In genomic region chr11:57431886-57432285, GRCm38 (mm10) we compare ENCODE assay signal across 23 mouse cellular contexts.
DNase-seq lines count a peak whose midpoint lies in the region; ATAC-seq and TF ChIP-seq lines count a peak whose summit lies in the region.
"Had no signal": no experiment of that assay in that cellular context is flagged by ENCODE, and none has a peak within 500 bp of the region (broad histone marks: within the 10 kb centered on the region; RNA-seq: fewer than 3 reads in every experiment).

No protein-coding gene starts in this region.

- H3K27ac ChIP-seq in kidney, adult 2 months (ENCODE audit: insufficient read depth, low read depth, low read length), result no peak overlapping the region
- no peak overlapping the region for H3K27ac ChIP-seq in midbrain, embryonic 11.5 days (ENCODE audit: low read depth, low read length)
- H3K27ac ChIP-seq in midbrain, embryonic 10.5 days (replicated peaks), result no peak overlapping the region
- H3K27ac ChIP-seq: embryonic facial prominence, embryonic 15.5 days; heart, embryonic 13.5 days; hindbrain, embryonic 13.5 days; neural tube, embryonic 13.5 days had no signal

- no peak for TF ChIP-seq CTCF in kidney, adult 2 months (conservative IDR thresholded peaks at IDR 0.05; ENCODE audit: insufficient read depth, insufficient read length, low read depth, low read length)

- no peak overlapping the region for H3K4me3 ChIP-seq in kidney, adult 2 months (ENCODE audit: insufficient read depth, low read depth, low read length)
- no peak overlapping the region for H3K4me3 ChIP-seq in midbrain, embryonic 11.5 days (ENCODE audit: low read depth, low read length)
- no peak overlapping the region for H3K4me3 ChIP-seq in midbrain, embryonic 10.5 days
- H3K4me3 ChIP-seq: embryonic facial prominence, embryonic 15.5 days; heart, embryonic 13.5 days; hindbrain, embryonic 13.5 days; myocyte; neural tube, embryonic 13.5 days had no signal

- H3K4me2 ChIP-seq in midbrain, embryonic 11.5 days, result no peak overlapping the region
- H3K4me2 ChIP-seq: embryonic facial prominence, embryonic 15.5 days; heart, embryonic 13.5 days; hindbrain, embryonic 13.5 days; neural tube, embryonic 13.5 days had no signal

- no peaks in the 10 kb centered on the region for H3K27me3 ChIP-seq in kidney, adult 2 months (replicated peaks; ENCODE audit: control insufficient read depth, insufficient read depth, low read length)
- H3K27me3 ChIP-seq in midbrain, embryonic 11.5 days (ENCODE audit: control insufficient read depth, insufficient read depth, low read length), result no peaks in the 10 kb centered on the region
- no peaks in the 10 kb centered on the region for H3K27me3 ChIP-seq in midbrain, embryonic 10.5 days (ENCODE audit: low read depth, poor library complexity, severe bottlenecking)
- H3K27me3 ChIP-seq: embryonic facial prominence, embryonic 15.5 days; neural tube, embryonic 13.5 days had no signal

- DNase-seq in cerebellum, postnatal 10 days, result peak; percentile 18 to 34
- DNase-seq in cerebellum, adult 11-12 months, result no peak
- peak; percentile 3 for DNase-seq in kidney, adult 9 months
- no peak for DNase-seq in kidney, adult 2 months
- DNase-seq in midbrain, embryonic 11.5 days (ENCODE audit: low spot score, missing footprints), result peak; percentile 57
- no peak for DNase-seq in midbrain, embryonic 10.5 days (ENCODE audit: low spot score)
- no peak for DNase-seq in spleen, postnatal 10 days (ENCODE audit: low spot score in 2 of 2)
- DNase-seq: adrenal gland, adult 8-10 months; cerebellum, adult 2 months; gastrocnemius, postnatal 14 days; heart, adult 11 months; heart, postnatal 14 days; lung, adult 2 months; midbrain, embryonic 14.5 days; retina, postnatal 1 day; thymus, postnatal 36 days had no signal

- H3K9ac ChIP-seq in midbrain, embryonic 11.5 days (ENCODE audit: low read length), result no peak overlapping the region
- H3K9ac ChIP-seq: embryonic facial prominence, embryonic 15.5 days; heart, embryonic 13.5 days; hindbrain, embryonic 13.5 days; neural tube, embryonic 13.5 days had no signal

- no peaks in the 10 kb centered on the region for H3K4me1 ChIP-seq in kidney, adult 2 months (ENCODE audit: control insufficient read depth, insufficient read depth, low read length)
- no peaks in the 10 kb centered on the region for H3K4me1 ChIP-seq in midbrain, embryonic 11.5 days (ENCODE audit: control insufficient read depth, insufficient read depth, low read length)
- H3K4me1 ChIP-seq in midbrain, embryonic 10.5 days, result no peaks in the 10 kb centered on the region
- H3K4me1 ChIP-seq: embryonic facial prominence, embryonic 15.5 days; heart, embryonic 13.5 days; hindbrain, embryonic 13.5 days; neural tube, embryonic 13.5 days had no signal

- no peaks in the 10 kb centered on the region for H3K36me3 ChIP-seq in kidney, adult 2 months (ENCODE audit: control insufficient read depth, insufficient read depth, low read length)
- H3K36me3 ChIP-seq in midbrain, embryonic 11.5 days (ENCODE audit: control insufficient read depth, insufficient read depth, low read length), result no peaks in the 10 kb centered on the region
- H3K36me3 ChIP-seq in midbrain, embryonic 10.5 days, result no peaks in the 10 kb centered on the region
- H3K36me3 ChIP-seq: embryonic facial prominence, embryonic 15.5 days; heart, embryonic 13.5 days; hindbrain, embryonic 13.5 days; neural tube, embryonic 13.5 days had no signal

- no peak for ATAC-seq in midbrain, embryonic 11.5 days (ENCODE audit: low FRiP score)
- ATAC-seq: activated CD4-positive, CD25-positive, alpha-beta regulatory T cell, adult 4 months; forebrain, embryonic 14.5 days had no signal

- no peaks in the 10 kb centered on the region for H3K9me3 ChIP-seq in midbrain, embryonic 11.5 days (ENCODE audit: control insufficient read depth, low read length)
- H3K9me3 ChIP-seq in midbrain, embryonic 10.5 days (replicated peaks), result no peaks in the 10 kb centered on the region
- H3K9me3 ChIP-seq: embryonic facial prominence, embryonic 15.5 days; heart, embryonic 13.5 days; hindbrain, embryonic 13.5 days; neural tube, embryonic 13.5 days had no signal

- no peak for TF ChIP-seq POLR2A in kidney, adult 2 months (IDR thresholded peaks at IDR 0.05; ENCODE audit: low read depth, low read length)

Comparison
In these comparisons a context has a peak if more than half of its experiments do, and no peak if none do; other contexts are left out.
1. DNase-seq: peak in cerebellum, postnatal 10 days (2 of 2), kidney, adult 9 months (single experiment) and midbrain, embryonic 11.5 days (single experiment); none in cerebellum, adult 11-12 months (single experiment), kidney, adult 2 months (single experiment), midbrain, embryonic 10.5 days (single experiment) and spleen, postnatal 10 days (0 of 2).